Mouse (Mus musculus): ENCODE results near the gene Nptn. TPM values are rescaled to one million over a fixed set of nuclear protein-coding genes. Genes with fewer than 3 reads are reported as not detected.

The Nptn gene
- polyA plus RNA-seq, 1 experiment from 2014 or later, result 99.1 TPM

DNA sequence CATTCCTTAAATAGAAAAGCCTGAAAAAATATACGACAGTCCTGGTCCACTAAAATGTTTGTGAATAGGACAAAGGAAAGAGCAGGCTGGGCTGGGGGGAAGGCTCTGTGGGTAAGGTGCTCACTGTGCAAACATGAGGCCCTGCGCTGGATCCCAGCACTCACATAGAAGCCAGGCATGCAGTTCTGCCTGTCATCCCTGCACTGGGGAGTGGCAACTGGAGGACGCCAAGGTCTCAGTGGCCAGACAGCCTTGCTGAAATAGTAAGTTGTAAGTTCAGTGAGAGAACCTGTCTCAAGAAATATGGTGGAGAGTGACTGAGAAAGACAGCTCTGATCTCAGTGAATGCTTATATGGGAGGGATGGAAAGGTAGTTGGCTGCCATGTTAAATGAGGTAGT lies 78.6 kb downstream of the Nptn start:
- Histone ChIP-seq H3K9ac (replicated peaks) (no peak overlapping the region), H3K9me3 (no peaks in the 10 kb centered on the region), H3K27me3 (no peaks in the 10 kb centered on the region), H3K4me2 (replicated peaks) (no peak overlapping the region), H3K4me1 (replicated peaks) (no peaks in the 10 kb centered on the region), H3K27ac (no peak overlapping the region), H3K36me3 (peaks cover 25% of the 10 kb centered on the region), H3K4me3 (replicated peaks) (no peak overlapping the region)
- 91% methylated on average over 3 of the region's 3 CpGs for whole genome bisulfite sequencing
- no peak for ATAC-seq

DNA sequence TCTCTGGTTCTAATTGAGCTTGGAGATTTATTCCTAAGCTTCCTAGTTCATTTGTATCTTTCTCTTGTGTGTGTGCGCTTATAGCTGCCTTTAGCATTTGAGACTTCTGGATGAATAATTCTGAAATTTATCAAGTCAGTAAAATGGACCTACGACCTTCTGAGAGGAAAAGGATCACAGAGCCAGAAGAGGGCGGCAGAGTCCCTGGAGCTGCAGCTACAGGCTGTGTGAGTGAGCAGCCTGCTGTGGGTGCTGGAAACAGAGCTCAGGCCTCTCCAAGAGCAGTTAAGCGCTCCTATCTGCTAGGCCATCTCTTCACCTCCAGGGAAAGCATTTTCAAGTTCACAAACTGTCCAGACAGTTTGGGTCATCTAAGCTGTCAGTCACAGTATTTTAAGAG lies 80.0 kb downstream of the Nptn start:
- Histone ChIP-seq H3K36me3 (peaks cover 27% of the 10 kb centered on the region), H3K27me3 (no peaks in the 10 kb centered on the region)
- WGBS, result 89% methylated on average over 4 of the region's 4 CpGs

DNA sequence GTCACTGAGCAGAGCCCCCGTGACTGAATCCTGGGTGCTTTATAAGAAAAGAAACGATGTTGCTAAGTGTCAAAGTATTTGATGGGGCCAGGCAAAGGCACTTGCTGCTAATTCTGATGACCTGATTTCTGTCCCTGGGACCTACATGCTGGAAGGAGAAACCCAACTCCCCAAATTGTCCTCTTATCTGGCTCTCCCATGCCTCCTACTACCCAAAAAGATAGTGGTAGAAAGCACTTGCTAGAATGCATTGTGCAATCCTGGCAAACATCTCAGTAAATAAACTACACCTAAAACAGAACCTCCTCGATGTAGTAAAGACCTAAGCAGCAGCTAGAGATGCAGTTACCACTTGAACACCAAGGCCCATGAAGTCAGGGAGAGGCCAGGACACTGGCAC lies 80.8 kb downstream of the Nptn start:
- 87% methylated on average over 3 of the region's 3 CpGs for WGBS
- no peaks in the 10 kb centered on the region for H3K4me1 ChIP-seq (replicated peaks)
- peaks cover 26% of the 10 kb centered on the region for H3K36me3 ChIP-seq
- H3K27me3 ChIP-seq, result no peaks in the 10 kb centered on the region
- no peak overlapping the region for H3K4me2 ChIP-seq (replicated peaks)
- H3K9me3 ChIP-seq, result no peaks in the 10 kb centered on the region
- H3K27ac ChIP-seq, result no peak overlapping the region
- no peak overlapping the region for H3K4me3 ChIP-seq (replicated peaks)
- no peak overlapping the region for H3K9ac ChIP-seq (replicated peaks)
- no peak for ATAC-seq

More for the DNA sequence above, 80.0 kb downstream of the Nptn start:
- Histone ChIP-seq H3K9ac (replicated peaks) (no peak overlapping the region), H3K4me1 (replicated peaks) (no peaks in the 10 kb centered on the region), H3K4me2 (replicated peaks) (no peak overlapping the region), H3K27ac (no peak overlapping the region), H3K9me3 (no peaks in the 10 kb centered on the region), H3K4me3 (replicated peaks) (no peak overlapping the region)
- no peak for ATAC-seq

DNA sequence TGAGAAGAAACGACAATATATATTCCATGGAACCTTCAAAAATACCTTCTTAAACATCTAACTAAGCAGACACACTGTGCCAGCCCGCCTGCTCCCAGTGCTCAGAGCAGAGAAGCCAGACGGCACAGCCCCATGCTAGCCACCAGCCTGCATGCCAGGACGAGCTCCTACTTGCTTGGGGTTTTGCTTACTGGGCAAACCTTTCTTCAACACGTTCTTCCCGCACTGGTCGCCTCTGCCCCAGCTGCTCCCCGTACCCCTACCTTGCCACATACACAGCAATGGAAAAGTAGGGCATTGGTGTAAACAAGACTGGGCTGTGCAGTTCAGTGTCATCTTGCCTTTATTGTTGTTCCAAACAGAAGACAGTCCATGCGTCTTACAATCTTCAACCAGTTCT lies 83.5 kb downstream of the Nptn start:
- H3K27ac ChIP-seq, result no peak overlapping the region
- ATAC-seq, result no peak
- no peak overlapping the region for H3K9ac ChIP-seq (replicated peaks)
- no peaks in the 10 kb centered on the region for H3K9me3 ChIP-seq
- H3K27me3 ChIP-seq, result no peaks in the 10 kb centered on the region
- no peak overlapping the region for H3K4me3 ChIP-seq (replicated peaks)
- H3K36me3 ChIP-seq, result peaks cover 11% of the 10 kb centered on the region
- no peaks in the 10 kb centered on the region for H3K4me1 ChIP-seq (replicated peaks)
- H3K4me2 ChIP-seq (replicated peaks), result no peak overlapping the region
- WGBS, result 87% methylated on average over 9 of the region's 9 CpGs

DNA sequence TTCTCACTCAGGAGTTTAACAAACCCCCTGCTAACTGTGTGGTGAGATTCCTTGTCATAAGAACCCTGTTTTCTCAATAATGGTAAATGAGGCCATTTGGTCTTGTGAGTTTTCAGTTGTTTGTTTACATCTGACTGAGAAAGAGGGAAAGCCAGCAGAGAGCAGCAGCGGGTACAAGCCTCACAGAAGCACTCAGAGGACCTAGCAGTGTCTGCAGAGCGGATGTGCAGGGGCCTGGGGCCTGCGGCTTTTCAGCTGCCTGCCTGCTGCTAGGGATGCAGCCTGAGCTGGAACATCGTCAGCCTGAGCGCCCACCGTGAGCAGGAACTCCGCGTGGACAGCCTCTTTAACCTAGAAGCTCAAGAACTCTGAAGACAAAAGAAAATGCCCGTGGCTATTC lies 84.2 kb downstream of the Nptn start:
- no peak for ATAC-seq
- Histone ChIP-seq H3K27me3 (no peaks in the 10 kb centered on the region), H3K4me3 (replicated peaks) (no peak overlapping the region), H3K36me3 (peaks cover 11% of the 10 kb centered on the region), H3K9me3 (no peaks in the 10 kb centered on the region), H3K9ac (replicated peaks) (no peak overlapping the region; the same call in 1 of the 2 replicates), H3K4me1 (replicated peaks) (no peaks in the 10 kb centered on the region), H3K4me2 (replicated peaks) (no peak overlapping the region), H3K27ac (no peak overlapping the region; the same call in 1 of the 2 replicates)
- WGBS, result 54% methylated on average over 9 of the region's 9 CpGs

DNA sequence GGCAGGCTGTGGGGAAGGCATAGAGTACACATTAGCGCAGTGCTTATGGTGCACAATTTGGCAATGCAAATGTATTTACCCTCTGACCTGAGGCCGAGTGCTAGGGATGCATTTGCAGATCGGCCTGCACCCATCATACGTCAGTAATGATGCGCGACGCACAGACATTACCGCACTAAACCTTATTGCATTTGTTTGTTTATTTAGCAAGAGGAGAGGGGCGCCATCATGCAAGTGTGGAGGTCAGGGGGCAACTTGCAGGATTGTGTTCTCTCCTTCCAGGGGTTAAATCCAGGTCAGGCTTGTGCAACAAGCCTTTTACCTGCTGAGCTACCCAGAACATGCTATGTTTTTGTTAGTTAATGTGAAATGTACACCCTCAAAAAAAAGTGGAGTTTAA lies 85.2 kb downstream of the Nptn start:
- H3K4me1 ChIP-seq (replicated peaks), result no peaks in the 10 kb centered on the region
- 72% methylated on average over 9 of the region's 9 CpGs for WGBS
- H3K36me3 ChIP-seq, result peaks cover 7% of the 10 kb centered on the region
- no peak overlapping the region for H3K27ac ChIP-seq
- no peak overlapping the region for H3K4me2 ChIP-seq (replicated peaks)
- ATAC-seq, result no peak
- H3K4me3 ChIP-seq (replicated peaks), result no peak overlapping the region
- no peaks in the 10 kb centered on the region for H3K9me3 ChIP-seq
- no peak overlapping the region for H3K9ac ChIP-seq (replicated peaks)
- no peaks in the 10 kb centered on the region for H3K27me3 ChIP-seq

DNA sequence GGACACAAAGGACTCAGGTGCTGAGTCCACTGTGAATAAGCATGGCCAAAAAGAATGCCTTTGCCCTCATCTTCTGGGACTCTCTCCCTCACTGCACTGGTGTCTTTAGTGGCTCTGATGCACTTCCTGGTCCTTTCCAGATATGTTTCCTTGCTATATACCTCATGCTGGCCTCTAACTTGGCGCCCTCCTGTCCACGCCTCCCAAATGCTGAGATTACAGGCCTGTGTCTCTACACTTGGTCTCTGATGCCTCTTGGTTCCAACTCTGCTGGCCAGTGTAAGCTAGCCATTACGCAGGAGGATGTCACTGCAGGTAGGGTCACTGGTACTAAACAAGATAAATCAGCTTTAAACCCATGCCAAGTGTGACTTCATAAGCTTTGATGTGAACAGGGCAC lies 86.1 kb downstream of the Nptn start:
- Histone ChIP-seq H3K4me2 (replicated peaks) (no peak overlapping the region), H3K4me3 (replicated peaks) (no peak overlapping the region), H3K4me1 (replicated peaks) (no peaks in the 10 kb centered on the region), H3K9me3 (no peaks in the 10 kb centered on the region), H3K27ac (no peak overlapping the region), H3K36me3 (peaks cover 2% of the 10 kb centered on the region; the same call in 1 of the 2 replicates), H3K9ac (replicated peaks) (no peak overlapping the region), H3K27me3 (no peaks in the 10 kb centered on the region)
- no peak for ATAC-seq
- WGBS, result 97% methylated on average over 3 of the region's 3 CpGs

DNA sequence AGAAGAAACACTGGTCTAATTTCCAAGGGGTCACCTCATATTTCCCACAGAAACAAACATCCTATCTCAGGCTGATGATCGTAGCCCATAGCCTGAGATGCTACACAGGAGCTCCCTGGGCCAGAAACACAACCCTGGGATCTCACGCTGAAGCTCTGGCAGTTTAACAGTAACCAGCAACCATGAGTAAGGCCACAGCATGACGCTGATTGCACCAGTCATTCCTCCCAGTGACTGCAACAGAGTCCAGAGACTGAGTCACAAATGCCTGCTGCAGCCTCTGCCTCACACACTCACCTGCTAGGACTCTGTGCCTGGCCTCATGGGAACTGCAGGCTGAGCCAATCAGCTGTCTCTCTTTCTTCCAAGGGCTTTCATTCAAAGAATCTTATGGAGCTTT lies 87.0 kb downstream of the Nptn start:
- no peaks in the 10 kb centered on the region for H3K9me3 ChIP-seq
- no peak overlapping the region for H3K9ac ChIP-seq (replicated peaks)
- no peak overlapping the region for H3K4me2 ChIP-seq (replicated peaks)
- H3K4me3 ChIP-seq (replicated peaks), result no peak overlapping the region
- ATAC-seq, result no peak
- H3K27ac ChIP-seq, result no peak overlapping the region
- no peaks in the 10 kb centered on the region for H3K27me3 ChIP-seq
- no peaks in the 10 kb centered on the region for H3K4me1 ChIP-seq (replicated peaks)
- 69% methylated on average over 3 of the region's 3 CpGs for WGBS
- peaks cover 2% of the 10 kb centered on the region; the same call in 1 of the 2 replicates for H3K36me3 ChIP-seq

DNA sequence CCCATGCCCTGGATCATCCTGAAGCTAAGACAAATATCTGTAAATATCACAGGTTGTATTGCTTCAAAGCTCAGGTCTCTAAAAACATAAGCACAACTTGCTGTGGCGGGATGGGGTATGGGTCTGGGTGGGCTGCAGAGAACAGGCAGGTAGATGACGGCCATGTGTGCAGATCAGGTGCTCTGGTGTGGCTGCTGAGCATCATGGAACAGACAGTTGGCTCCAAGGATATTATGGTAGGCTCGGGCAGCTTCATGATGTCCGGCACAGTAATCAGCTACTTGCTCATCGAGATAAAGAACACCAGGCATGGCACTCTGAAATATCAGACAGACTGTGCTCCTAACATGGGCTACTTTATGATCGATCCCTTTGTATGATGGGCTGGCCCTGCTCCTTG lies 87.8 kb downstream of the Nptn start:
- Histone ChIP-seq H3K27me3 (no peaks in the 10 kb centered on the region), H3K9ac (replicated peaks) (no peak overlapping the region), H3K9me3 (no peaks in the 10 kb centered on the region), H3K4me1 (replicated peaks) (no peaks in the 10 kb centered on the region), H3K36me3 (peaks cover 2% of the 10 kb centered on the region; the same call in 1 of the 2 replicates), H3K27ac (no peak overlapping the region), H3K4me2 (replicated peaks) (no peak overlapping the region), H3K4me3 (replicated peaks) (no peak overlapping the region)
- ATAC-seq, result no peak
- 94% methylated on average over 6 of the region's 6 CpGs for WGBS

DNA sequence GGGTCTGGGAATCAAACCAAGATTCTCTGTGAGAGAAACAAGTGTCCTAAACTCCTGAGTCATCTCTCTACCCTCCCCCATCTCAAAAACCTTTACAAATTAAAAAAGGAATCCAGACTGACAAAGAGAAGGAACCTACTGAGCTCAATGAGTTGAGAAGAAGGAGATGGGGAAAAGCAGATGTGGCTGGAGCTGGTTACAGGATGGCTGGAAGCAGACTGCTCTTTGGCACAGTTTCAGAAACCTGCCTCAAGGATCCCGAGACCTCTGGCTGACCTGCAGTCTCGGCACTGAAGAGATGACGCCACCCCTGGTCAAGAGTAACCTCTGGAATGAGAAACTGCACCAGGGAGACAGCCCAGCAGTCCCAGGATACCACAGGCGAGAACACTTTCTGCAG lies 90.4 kb downstream of the Nptn start:
- H3K4me3 ChIP-seq (replicated peaks), result no peak overlapping the region
- H3K4me2 ChIP-seq (replicated peaks), result no peak overlapping the region
- no peaks in the 10 kb centered on the region for H3K36me3 ChIP-seq
- ATAC-seq, result no peak
- no peak overlapping the region for H3K27ac ChIP-seq
- H3K9me3 ChIP-seq, result no peaks in the 10 kb centered on the region
- no peak overlapping the region for H3K9ac ChIP-seq (replicated peaks)
- WGBS, result 62% methylated on average over 4 of the region's 4 CpGs
- H3K4me1 ChIP-seq (replicated peaks), result no peaks in the 10 kb centered on the region
- no peaks in the 10 kb centered on the region for H3K27me3 ChIP-seq

DNA sequence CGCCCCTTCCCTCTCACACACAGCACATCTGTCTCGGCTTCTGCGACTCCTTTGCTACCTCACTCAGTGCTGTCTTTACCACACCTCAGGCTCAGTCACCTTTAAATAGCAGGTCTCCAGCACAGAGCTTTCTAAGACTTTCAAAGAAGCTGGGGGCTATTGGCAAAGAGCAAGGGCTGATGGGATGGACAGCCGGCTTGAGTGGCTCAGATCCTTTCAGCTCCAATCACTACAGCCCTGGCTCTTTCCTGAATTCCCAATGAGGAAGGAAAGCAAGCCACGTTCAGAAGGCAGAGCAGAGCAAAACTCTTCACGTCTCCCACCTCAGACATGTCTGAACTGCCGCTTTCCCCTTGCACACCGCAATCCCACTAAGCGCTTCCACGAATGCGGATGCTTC lies 92.7 kb downstream of the Nptn start:
- ATAC-seq, result no peak
- WGBS, result 72% methylated on average over 11 of the region's 11 CpGs
- H3K27me3 ChIP-seq, result no peaks in the 10 kb centered on the region
- no peak overlapping the region for H3K4me3 ChIP-seq (replicated peaks)
- no peaks in the 10 kb centered on the region for H3K4me1 ChIP-seq (replicated peaks)
- no peaks in the 10 kb centered on the region; the same call in 1 of the 2 replicates for H3K9me3 ChIP-seq
- no peaks in the 10 kb centered on the region for H3K36me3 ChIP-seq
- no peak overlapping the region for H3K9ac ChIP-seq (replicated peaks)
- no peak overlapping the region for H3K4me2 ChIP-seq (replicated peaks)
- no peak overlapping the region for H3K27ac ChIP-seq

DNA sequence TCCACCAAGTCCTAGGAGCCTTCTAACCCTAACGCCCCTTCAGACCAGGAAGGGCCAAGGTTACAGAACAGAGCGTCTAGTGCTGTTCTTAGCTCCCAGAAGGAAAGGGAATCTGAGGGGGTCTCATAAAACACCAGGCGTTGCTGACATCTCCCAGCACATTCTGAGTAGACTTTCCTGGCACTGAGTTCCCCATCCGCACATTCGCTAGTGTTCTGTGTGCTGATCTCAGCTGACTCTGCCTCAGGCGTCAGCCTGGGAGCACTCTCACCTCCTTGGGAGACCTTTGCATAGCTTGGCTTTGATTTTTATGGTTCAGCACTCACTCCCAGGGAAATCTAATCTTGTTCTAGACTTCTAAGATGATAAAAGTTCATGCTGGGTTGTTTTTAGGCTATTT lies 93.3 kb downstream of the Nptn start:
- H3K9me3 ChIP-seq, result no peaks in the 10 kb centered on the region; the same call in 1 of the 2 replicates
- no peaks in the 10 kb centered on the region for H3K36me3 ChIP-seq
- no peak overlapping the region for H3K27ac ChIP-seq
- H3K4me2 ChIP-seq (replicated peaks), result no peak overlapping the region
- WGBS, result 79% methylated on average over 6 of the region's 6 CpGs
- ATAC-seq, result no peak
- H3K4me3 ChIP-seq (replicated peaks), result no peak overlapping the region
- no peaks in the 10 kb centered on the region for H3K27me3 ChIP-seq
- no peaks in the 10 kb centered on the region for H3K4me1 ChIP-seq (replicated peaks)
- H3K9ac ChIP-seq (replicated peaks), result no peak overlapping the region

DNA sequence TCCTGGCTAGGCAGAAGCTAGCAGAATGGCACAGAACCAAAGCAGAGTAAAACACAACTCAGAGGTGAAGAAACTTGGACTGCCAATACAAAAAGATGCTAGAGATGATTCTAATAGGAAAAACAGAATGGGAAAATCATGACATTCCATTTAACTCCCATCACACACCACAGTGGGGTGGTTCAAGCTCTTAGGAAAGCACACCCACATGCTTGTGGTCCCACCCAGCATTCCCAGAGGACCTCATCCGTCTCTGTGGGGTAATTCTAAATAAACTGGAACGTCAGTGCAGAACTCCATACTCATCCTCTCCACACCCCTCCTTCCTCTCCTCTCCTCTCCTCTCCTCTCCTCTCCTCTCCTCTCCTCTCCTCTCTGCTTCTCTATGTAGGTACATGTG lies 99.4 kb downstream of the Nptn start:
- Histone ChIP-seq H3K4me3 (replicated peaks) (no peak overlapping the region), H3K27me3 (no peaks in the 10 kb centered on the region), H3K4me2 (replicated peaks) (no peak overlapping the region), H3K9me3 (no peaks in the 10 kb centered on the region; the same call in 1 of the 2 replicates), H3K4me1 (replicated peaks) (no peaks in the 10 kb centered on the region), H3K36me3 (no peaks in the 10 kb centered on the region), H3K27ac (no peak overlapping the region), H3K9ac (replicated peaks) (no peak overlapping the region)
- ATAC-seq, result no peak
- 83% methylated on average over 2 of the region's 2 CpGs for WGBS

Measured in midbrain, embryonic 13.5 days (tissue).